16 mouse cellular contexts compared by ENCODE assay signal in genomic region chr17:50157190-50158150, GRCm38 (mm10). TPM values are rescaled to one million over a fixed set of nuclear protein-coding genes. Genes with fewer than 3 reads are reported as not detected.
DNase-seq lines count a peak whose midpoint lies in the region; ATAC-seq and TF ChIP-seq lines count a peak whose summit lies in the region.
"Had no signal": no experiment of that assay in that cellular context is flagged by ENCODE, and none has a peak within 500 bp of the region (broad histone marks: within the 10 kb centered on the region; RNA-seq: fewer than 3 reads in every experiment).

No protein-coding gene starts in this region.

- no peaks in the 10 kb centered on the region for H3K27me3 ChIP-seq in liver, embryonic 12.5 days (replicated peaks)
- no peaks in the 10 kb centered on the region for H3K27me3 ChIP-seq in liver, embryonic 16.5 days (ENCODE audit: control insufficient read depth, insufficient read depth, low read depth, low read length)
- H3K27me3 ChIP-seq in small intestine, adult 2 months (ENCODE audit: control insufficient read depth, insufficient read depth, low read length) = no peaks in the 10 kb centered on the region
- H3K27me3 ChIP-seq in hindbrain, embryonic 13.5 days = no peaks in the 10 kb centered on the region
- H3K27me3 ChIP-seq: limb, embryonic 12.5 days; neural tube, embryonic 15.5 days had no signal

- H3K27ac ChIP-seq in liver, embryonic 12.5 days = peak overlapping the region; percentile 77; the same call in 1 of the 2 replicates
- H3K27ac ChIP-seq in liver, embryonic 16.5 days (ENCODE audit: low read length) = peak overlapping the region; percentile 38; the same call in 1 of the 2 replicates
- peak overlapping the region; percentile 77 for H3K27ac ChIP-seq in small intestine, adult 2 months (ENCODE audit: insufficient read depth, low read depth, low read length)
- H3K27ac ChIP-seq in hindbrain, embryonic 13.5 days = no peak overlapping the region
- H3K27ac ChIP-seq: embryonic facial prominence, embryonic 10.5 days; limb, embryonic 12.5 days; neural tube, embryonic 15.5 days had no signal

- no peak overlapping the region for H3K4me2 ChIP-seq in liver, embryonic 12.5 days
- H3K4me2 ChIP-seq in liver, embryonic 16.5 days (ENCODE audit: low read depth, low read length) = no peak overlapping the region
- no peak overlapping the region for H3K4me2 ChIP-seq in hindbrain, embryonic 13.5 days
- H3K4me2 ChIP-seq: limb, embryonic 12.5 days; neural tube, embryonic 15.5 days had no signal

- H3K36me3 ChIP-seq in liver, embryonic 12.5 days = no peaks in the 10 kb centered on the region
- H3K36me3 ChIP-seq in liver, embryonic 16.5 days (ENCODE audit: control insufficient read depth, insufficient read depth) = no peaks in the 10 kb centered on the region
- no peaks in the 10 kb centered on the region for H3K36me3 ChIP-seq in small intestine, adult 2 months (ENCODE audit: control insufficient read depth, insufficient read depth, low read length)
- no peaks in the 10 kb centered on the region for H3K36me3 ChIP-seq in hindbrain, embryonic 13.5 days
- H3K36me3 ChIP-seq: embryonic facial prominence, embryonic 10.5 days; limb, embryonic 12.5 days; neural tube, embryonic 15.5 days had no signal

- DNase-seq in liver = no peak
- DNase-seq in ovary, adult 18-20 months (ENCODE audit: low spot score) = no peak
- no peak for DNase-seq in retina, embryonic 14.5 days (ENCODE audit: low spot score)
- DNase-seq: cerebellum, adult 8-10 months; heart, adult 11 months; kidney, adult 9 months had no signal

- H3K4me1 ChIP-seq in liver, embryonic 12.5 days = peaks cover 47% of the 10 kb centered on the region
- peaks cover 19% of the 10 kb centered on the region for H3K4me1 ChIP-seq in liver, embryonic 16.5 days (ENCODE audit: control insufficient read depth, low read depth, low read length)
- peaks cover 5% of the 10 kb centered on the region; the same call in 1 of the 2 replicates for H3K4me1 ChIP-seq in small intestine, adult 2 months (ENCODE audit: control insufficient read depth, insufficient read depth, insufficient read length, low read length)
- peaks cover 11% of the 10 kb centered on the region for H3K4me1 ChIP-seq in hindbrain, embryonic 13.5 days (replicated peaks)
- H3K4me1 ChIP-seq: embryonic facial prominence, embryonic 10.5 days had no signal

- 83% methylated on average over 15 of the region's 15 CpGs for WGBS in liver, embryonic 12.5 days (ENCODE audit: insufficient replicate concordance)
- WGBS in liver, embryonic 16.5 days (ENCODE audit: insufficient replicate concordance) = 76% methylated on average over 15 of the region's 15 CpGs
- 79% methylated on average over 15 of the region's 15 CpGs for WGBS in small intestine, adult 2 months
- 93% methylated on average over 15 of the region's 15 CpGs for WGBS in hindbrain, embryonic 13.5 days

- TF ChIP-seq POLR2A in small intestine, adult 2 months (IDR thresholded peaks at IDR 0.05; ENCODE audit: low read depth, low read length) = no peak

- H3K9me3 ChIP-seq in liver, embryonic 12.5 days (replicated peaks) = no peaks in the 10 kb centered on the region
- no peaks in the 10 kb centered on the region for H3K9me3 ChIP-seq in liver, embryonic 16.5 days (replicated peaks; ENCODE audit: control insufficient read depth, low read length)
- no peaks in the 10 kb centered on the region for H3K9me3 ChIP-seq in hindbrain, embryonic 13.5 days
- H3K9me3 ChIP-seq: embryonic facial prominence, embryonic 10.5 days; limb, embryonic 12.5 days; neural tube, embryonic 15.5 days had no signal

- H3K4me3 ChIP-seq in liver, embryonic 12.5 days = no peak overlapping the region
- H3K4me3 ChIP-seq in liver, embryonic 16.5 days (ENCODE audit: low read depth, low read length) = no peak overlapping the region
- no peak overlapping the region for H3K4me3 ChIP-seq in small intestine, adult 2 months (ENCODE audit: low read depth, low read length)
- no peak overlapping the region for H3K4me3 ChIP-seq in hindbrain, embryonic 13.5 days
- H3K4me3 ChIP-seq: embryonic facial prominence, embryonic 10.5 days; limb, embryonic 12.5 days; neural tube, embryonic 15.5 days had no signal

- ATAC-seq in liver, embryonic 12.5 days = no peak
- ATAC-seq in activated CD4-positive, CD25-positive, alpha-beta regulatory T cell, adult 4 months = peak; percentile 48
- no peak for ATAC-seq in liver, embryonic 16.5 days (ENCODE audit: low read depth)
- no peak for ATAC-seq in hindbrain, embryonic 13.5 days (ENCODE audit: low FRiP score)
- ATAC-seq: hindbrain, embryonic 16.5 days; midbrain, embryonic 16.5 days had no signal

- H3K9ac ChIP-seq in liver, embryonic 12.5 days = peak overlapping the region; percentile 67; the same call in 1 of the 2 replicates
- no peak overlapping the region for H3K9ac ChIP-seq in liver, embryonic 16.5 days (ENCODE audit: low read depth, low read length)
- H3K9ac ChIP-seq in hindbrain, embryonic 13.5 days = no peak overlapping the region
- H3K9ac ChIP-seq: limb, embryonic 12.5 days; neural tube, embryonic 15.5 days had no signal

- no peak for TF ChIP-seq CTCF in small intestine, adult 2 months (IDR thresholded peaks at IDR 0.05; ENCODE audit: extremely low read depth, insufficient read length, insufficient replicate concordance, low read depth, low read length)

RNA-seq across cellular contexts. Expression of gene Rftn1, which starts 33.0 kb away (rescaled TPM):
- 9.8 and 11.0 TPM in 2 replicates for polyA plus RNA-seq in liver, embryonic 12.5 days (2016; fragmentation: Nextera tagmentation; extraction: Ambion mirVana)
- polyA plus RNA-seq in activated CD4-positive, CD25-positive, alpha-beta regulatory T cell, adult 4 months (2017; shearing (Covaris generic)) = 10 to 100 TPM; 30.9 to 31.4 TPM
- polyA plus RNA-seq in liver, embryonic 16.5 days (2015; fragmentation: Nextera tagmentation; extraction: Ambion mirVana) = 3.9 and 4.0 TPM in 2 replicates
- 6.5 and 24.7 TPM in 2 replicates for polyA plus RNA-seq in small intestine, adult 2 months (2012; rRNA removed)
- polyA plus RNA-seq in hindbrain, embryonic 13.5 days (2015; fragmentation: Nextera tagmentation; extraction: Ambion mirVana) = 14.2 and 17.0 TPM in 2 replicates
